Mouse (Mus musculus) liver, adult 2 months (tissue): ENCODE results near the gene Elavl4. TPM values are rescaled to one million over a fixed set of nuclear protein-coding genes. Genes with fewer than 3 reads are reported as not detected.

ENCODE experiments used
- DNase-seq: peaks from one replicate; pipeline ENCODE4 v3.0.0-alpha.2; 2011; ENCODE audit warnings: low read depth, low spot score; ENCODE audit errors: extremely low read depth
- H3K27ac ChIP-seq: fragments of 200-500 bp; replicated peaks from 2 replicates; pipeline ENCODE4 v1.5.1; 2012; ENCODE audit warnings: low read depth, mild to moderate bottlenecking, control low read depth, inconsistent platforms, low read length; ENCODE audit not compliant: insufficient read depth
- H3K27me3 ChIP-seq: fragments of 200-500 bp; 2 replicates; pipeline ENCODE4 v1.6.1; 2012; ENCODE audit warnings: mild to moderate bottlenecking, moderate library complexity, low read length, inconsistent platforms; ENCODE audit not compliant: control insufficient read depth, insufficient read depth
- H3K36me3 ChIP-seq: fragments of 200-500 bp; 2 replicates; pipeline ENCODE4 v1.6.1; 2012; ENCODE audit warnings: low read length, inconsistent platforms; ENCODE audit not compliant: control insufficient read depth, insufficient read depth
- H3K4me1 ChIP-seq: fragments of 200-500 bp; 2 replicates; pipeline ENCODE4 v1.6.1; 2011; ENCODE audit warnings: low read length; ENCODE audit not compliant: control insufficient read depth, insufficient read depth
- H3K4me3 ChIP-seq: fragments of 200-500 bp; 2 replicates; pipeline ENCODE4 v1.5.1; 2011; ENCODE audit warnings: low read depth, mild to moderate bottlenecking, control low read depth, low read length, moderate library complexity; ENCODE audit not compliant: insufficient read depth
- H3K79me2 ChIP-seq: fragments of 200-500 bp; 2 replicates; pipeline ENCODE4 v1.6.1; 2012; ENCODE audit warnings: inconsistent platforms, mild to moderate bottlenecking, low read length, moderate library complexity; ENCODE audit not compliant: control insufficient read depth, insufficient read depth
- H3K9ac ChIP-seq: fragments of 200-500 bp; 2 replicates; pipeline ENCODE4 v1.6.1; 2012; ENCODE audit warnings: low read depth, mild to moderate bottlenecking, control low read depth, inconsistent platforms, low read length
- CTCF ChIP-seq: fragments of 200-500 bp; IDR thresholded peaks from 2 replicates; pipeline ENCODE4 v1.5.1; 2011; ENCODE audit warnings: low read depth, low read length, control low read depth
- POLR2A ChIP-seq: fragments of 200-500 bp; IDR thresholded peaks from 2 replicates; pipeline ENCODE4 v1.6.1; 2011; ENCODE audit warnings: low read length, control low read depth; ENCODE audit not compliant: insufficient read depth; ENCODE audit errors: extremely low read depth
- WGBS: fragments of 180-500 bp; shearing (Covaris S2); methylation state at CpG from one replicate; pipeline ENCODE4 v1.1.7; 2018; 5-methylcytosine and 5-hydroxymethylcytosine counted together
- polyA plus RNA-seq: library from polyadenylated mRNA; depleted of rRNA; stranded (reverse); fragments of >200 nt; gene quantifications from 2 replicates; pipeline ENCODE4 v1.2.3, GENCODE M21; 2012
- total RNA-seq: library from RNA; depleted of rRNA; stranded (reverse); fragments of >200 nt; gene quantifications from 2 replicates; pipeline ENCODE4 v1.2.3, GENCODE M21; 2014

Elavl4 gene
- total and polyA plus RNA-seq, 2 experiments = not detected

- Histone ChIP-seq H3K4me1 (no peaks in the 10 kb centered on the region), H3K36me3 (no peaks in the 10 kb centered on the region), H3K9ac (no peak overlapping the region), H3K27ac (no peak overlapping the region), H3K27me3 (no peaks in the 10 kb centered on the region), H3K79me2 (no peaks in the 10 kb centered on the region), H3K4me3 (no peak overlapping the region)
- TF ChIP-seq CTCF (no peak), POLR2A (no peak)
- WGBS = 61% methylated on average over 3 of the region's 3 CpGs
- no peak for DNase-seq
These were observed 134.2 kb downstream of the Elavl4 start for GRCm38 (mm10) chr4:110217553-110217952.

GRCm38 (mm10) chr4:110214543-110214942 is 137.2 kb downstream of the Elavl4 start:
- WGBS = 87% methylated on average over 6 of the region's 6 CpGs

GRCm38 (mm10) chr4:110213666-110214065 is 138.0 kb downstream of the Elavl4 start:
- H3K9ac ChIP-seq = no peak overlapping the region
- DNase-seq = no peak
- TF ChIP-seq CTCF (no peak), POLR2A (no peak)
- no peak overlapping the region for H3K4me3 ChIP-seq
- H3K27me3 ChIP-seq = no peaks in the 10 kb centered on the region
- no peaks in the 10 kb centered on the region for H3K79me2 ChIP-seq
- 62% methylated on average over 5 of the region's 5 CpGs for WGBS
- H3K36me3 ChIP-seq = no peaks in the 10 kb centered on the region
- H3K4me1 ChIP-seq = no peaks in the 10 kb centered on the region
- H3K27ac ChIP-seq = no peak overlapping the region

More at GRCm38 (mm10) chr4:110214543-110214942, 137.2 kb downstream of the Elavl4 start:
- TF ChIP-seq POLR2A (no peak), CTCF (no peak)
- Histone ChIP-seq H3K27me3 (no peaks in the 10 kb centered on the region), H3K4me3 (no peak overlapping the region), H3K27ac (no peak overlapping the region), H3K9ac (no peak overlapping the region), H3K36me3 (no peaks in the 10 kb centered on the region), H3K79me2 (no peaks in the 10 kb centered on the region), H3K4me1 (no peaks in the 10 kb centered on the region)
- no peak for DNase-seq

GRCm38 (mm10) chr4:110210246-110210645 is 141.5 kb downstream of the Elavl4 start:
- no peak for TF ChIP-seq CTCF
- no peak for TF ChIP-seq POLR2A
- H3K79me2 ChIP-seq = no peaks in the 10 kb centered on the region
- no peak overlapping the region for H3K4me3 ChIP-seq
- no peaks in the 10 kb centered on the region for H3K4me1 ChIP-seq
- H3K36me3 ChIP-seq = no peaks in the 10 kb centered on the region
- no peak overlapping the region for H3K9ac ChIP-seq
- no peak for DNase-seq
- WGBS = 83% methylated on average over 5 of the region's 5 CpGs
- H3K27ac ChIP-seq = no peak overlapping the region
- no peaks in the 10 kb centered on the region for H3K27me3 ChIP-seq

GRCm38 (mm10) chr4:110209613-110210012 is 142.1 kb downstream of the Elavl4 start:
- H3K9ac ChIP-seq = no peak overlapping the region
- H3K27ac ChIP-seq = no peak overlapping the region
- no peak for DNase-seq
- no peaks in the 10 kb centered on the region for H3K4me1 ChIP-seq
- H3K36me3 ChIP-seq = no peaks in the 10 kb centered on the region
- WGBS = 82% methylated on average over 5 of the region's 5 CpGs
- H3K79me2 ChIP-seq = no peaks in the 10 kb centered on the region
- H3K27me3 ChIP-seq = no peaks in the 10 kb centered on the region
- TF ChIP-seq POLR2A = no peak
- no peak for TF ChIP-seq CTCF
- no peak overlapping the region for H3K4me3 ChIP-seq

GRCm38 (mm10) chr4:110201680-110202079 is 150.0 kb downstream of the Elavl4 start:
- Histone ChIP-seq H3K27me3 (no peaks in the 10 kb centered on the region), H3K9ac (no peak overlapping the region), H3K4me1 (no peaks in the 10 kb centered on the region), H3K36me3 (no peaks in the 10 kb centered on the region), H3K27ac (no peak overlapping the region), H3K4me3 (no peak overlapping the region), H3K79me2 (no peaks in the 10 kb centered on the region)
- TF ChIP-seq CTCF (no peak), POLR2A (no peak)
- no peak for DNase-seq
- WGBS = 86% methylated on average over 3 of the region's 3 CpGs
